Mouse (Mus musculus) forebrain, embryonic 13.5 days (tissue): ENCODE results near the gene Atg10. TPM values are rescaled to one million over a fixed set of nuclear protein-coding genes. Genes with fewer than 3 reads are reported as not detected.

Experiments used
- ATAC-seq: fragments of 200-750 bp; cut with Nextera tagmentation; 2 replicates; pipeline ENCODE4 v1.8.0; 2017
- H3K27ac ChIP-seq: fragments of 300-500 bp; sonication (generic); 2 replicates; pipeline ENCODE4 v1.5.1; 2015; ENCODE audit warnings: inconsistent platforms, mild to moderate bottlenecking, moderate library complexity
- H3K27me3 ChIP-seq: fragments of 300-500 bp; sonication (generic); 2 replicates; pipeline ENCODE4 v1.6.1; 2015; ENCODE audit warnings: mild to moderate bottlenecking, inconsistent platforms
- H3K36me3 ChIP-seq: fragments of 300-500 bp; sonication (generic); 2 replicates; pipeline ENCODE4 v1.6.1; 2015; ENCODE audit warnings: mild to moderate bottlenecking, inconsistent platforms; ENCODE audit not compliant: poor library complexity, severe bottlenecking
- H3K4me1 ChIP-seq: fragments of 300-500 bp; sonication (generic); 2 replicates; pipeline ENCODE4 v1.6.1; 2015; ENCODE audit warnings: inconsistent platforms
- H3K4me2 ChIP-seq: fragments of 300-500 bp; sonication (generic); 2 replicates; pipeline ENCODE4 v1.6.1; 2015; ENCODE audit warnings: inconsistent platforms, mild to moderate bottlenecking, moderate library complexity
- H3K4me3 ChIP-seq: fragments of 300-500 bp; sonication (generic); 2 replicates; pipeline ENCODE4 v1.5.1; 2015; ENCODE audit warnings: mild to moderate bottlenecking, inconsistent platforms
- H3K9ac ChIP-seq: fragments of 300-500 bp; sonication (generic); 2 replicates; pipeline ENCODE4 v1.6.1; 2015; ENCODE audit warnings: mild to moderate bottlenecking, inconsistent platforms
- H3K9me3 ChIP-seq: fragments of 300-500 bp; sonication (generic); replicated peaks from 2 replicates; pipeline ENCODE4 v1.6.1; 2016; ENCODE audit warnings: inconsistent platforms
- WGBS: fragments of 180-500 bp; shearing (Covaris S2); methylation state at CpG from one replicate; pipeline ENCODE4 v1.1.7; 2015; 5-methylcytosine and 5-hydroxymethylcytosine counted together
- polyA plus RNA-seq: library from polyadenylated mRNA; unstranded; fragments of >200 nt; fragmentation: Nextera tagmentation; extraction: Ambion mirVana; gene quantifications from 2 replicates; pipeline ENCODE4 v1.2.1, GENCODE M21; 2015

Gene Atg10
- polyA plus RNA-seq, 1 experiment from 2014 or later: 16.0 TPM

DNA sequence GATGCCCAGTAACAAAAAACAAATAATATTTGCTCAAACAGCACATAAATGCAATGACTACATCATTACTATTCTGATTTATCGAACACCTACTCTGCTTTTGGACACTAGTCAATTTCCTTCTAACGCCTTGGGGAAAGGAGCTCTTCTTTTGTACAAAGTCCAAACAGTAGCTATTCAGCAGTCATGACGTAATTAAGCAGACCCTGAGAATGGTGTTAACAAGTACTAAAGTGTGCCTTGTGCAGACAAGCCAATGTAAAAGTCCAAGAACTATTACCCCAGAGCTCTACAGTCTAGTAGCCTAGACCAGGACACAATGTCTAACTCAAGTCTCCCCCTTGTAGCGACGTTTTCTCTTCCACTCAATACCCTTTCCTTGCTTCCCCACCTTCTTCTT, 67.5 kb downstream of the Atg10 start:
- no peaks in the 10 kb centered on the region for H3K36me3 ChIP-seq
- WGBS: 56% methylated on average over 5 of the region's 5 CpGs
- no peak overlapping the region for H3K4me3 ChIP-seq
- no peak overlapping the region for H3K27ac ChIP-seq
- H3K9me3 ChIP-seq: no peaks in the 10 kb centered on the region
- no peak overlapping the region for H3K9ac ChIP-seq
- H3K4me2 ChIP-seq: no peak overlapping the region
- ATAC-seq: 0 out of 2 replicates have a peak, but pooled peaks have one; percentile 46
- no peaks in the 10 kb centered on the region for H3K27me3 ChIP-seq
- H3K4me1 ChIP-seq: peaks cover 4% of the 10 kb centered on the region; the same call in 1 of the 2 replicates

GRCm38 (mm10) chr13:91155429-91156207, 68.2 kb downstream of the Atg10 start:
- peak; percentile 62 for ATAC-seq
- no peak overlapping the region for H3K4me3 ChIP-seq
- H3K9ac ChIP-seq: no peak overlapping the region
- no peak overlapping the region for H3K4me2 ChIP-seq
- H3K27me3 ChIP-seq: no peaks in the 10 kb centered on the region
- no peaks in the 10 kb centered on the region for H3K9me3 ChIP-seq
- no peak overlapping the region for H3K27ac ChIP-seq
- H3K4me1 ChIP-seq: peaks cover 4% of the 10 kb centered on the region; the same call in 1 of the 2 replicates
- WGBS: 68% methylated on average over 4 of the region's 4 CpGs
- no peaks in the 10 kb centered on the region for H3K36me3 ChIP-seq

DNA sequence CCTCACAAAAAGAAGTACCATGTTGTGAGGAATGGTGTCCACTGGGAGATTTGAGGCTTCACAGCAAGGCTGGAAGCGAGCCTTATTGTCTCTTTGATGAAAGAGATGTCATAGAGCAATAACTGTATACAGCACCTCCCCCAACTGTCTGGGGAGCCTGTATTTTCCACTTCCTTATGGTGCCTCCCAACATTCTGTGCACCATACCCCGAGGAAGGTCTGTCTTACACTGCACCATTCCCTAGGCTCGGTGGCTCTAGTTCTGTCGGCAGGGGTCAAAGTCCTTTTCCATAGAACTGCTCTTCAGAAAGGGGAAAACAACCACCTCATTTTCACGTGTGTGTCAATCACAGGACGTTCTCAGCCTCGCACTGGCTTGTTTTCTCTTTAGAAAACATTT, 69.1 kb downstream of the Atg10 start:
- no peak for ATAC-seq

DNA sequence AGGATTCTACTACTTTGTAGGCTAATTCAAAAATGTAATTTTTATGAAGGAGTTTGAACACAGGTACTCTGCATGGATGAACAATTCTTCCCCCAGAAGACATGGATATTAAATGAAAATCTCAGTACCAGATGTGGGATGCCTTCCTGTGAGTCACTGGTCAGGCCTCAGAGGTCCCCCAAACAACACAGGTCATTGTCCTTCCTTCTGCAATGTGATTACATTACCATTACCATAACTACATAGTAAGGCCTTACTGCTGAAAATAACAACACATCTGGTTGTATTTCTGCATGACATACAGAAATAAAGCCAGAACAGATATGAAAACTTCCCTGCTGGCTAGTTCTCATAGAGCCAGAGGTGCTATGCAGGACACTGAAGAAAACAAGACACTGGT, 87.4 kb downstream of the Atg10 start:
- Histone ChIP-seq H3K4me2 (no peak overlapping the region), H3K9ac (no peak overlapping the region), H3K4me3 (no peak overlapping the region), H3K4me1 (no peaks in the 10 kb centered on the region), H3K9me3 (no peaks in the 10 kb centered on the region), H3K27ac (no peak overlapping the region), H3K27me3 (no peaks in the 10 kb centered on the region), H3K36me3 (no peaks in the 10 kb centered on the region)
- ATAC-seq: no peak

More for the DNA sequence above, 69.1 kb downstream of the Atg10 start:
- H3K9me3 ChIP-seq: no peaks in the 10 kb centered on the region
- no peak overlapping the region for H3K9ac ChIP-seq
- H3K27me3 ChIP-seq: no peaks in the 10 kb centered on the region
- H3K36me3 ChIP-seq: no peaks in the 10 kb centered on the region
- H3K27ac ChIP-seq: no peak overlapping the region
- no peak overlapping the region for H3K4me2 ChIP-seq
- no peak overlapping the region for H3K4me3 ChIP-seq
- H3K4me1 ChIP-seq: peaks cover 4% of the 10 kb centered on the region; the same call in 1 of the 2 replicates
- 76% methylated on average over 7 of the region's 7 CpGs for WGBS

DNA sequence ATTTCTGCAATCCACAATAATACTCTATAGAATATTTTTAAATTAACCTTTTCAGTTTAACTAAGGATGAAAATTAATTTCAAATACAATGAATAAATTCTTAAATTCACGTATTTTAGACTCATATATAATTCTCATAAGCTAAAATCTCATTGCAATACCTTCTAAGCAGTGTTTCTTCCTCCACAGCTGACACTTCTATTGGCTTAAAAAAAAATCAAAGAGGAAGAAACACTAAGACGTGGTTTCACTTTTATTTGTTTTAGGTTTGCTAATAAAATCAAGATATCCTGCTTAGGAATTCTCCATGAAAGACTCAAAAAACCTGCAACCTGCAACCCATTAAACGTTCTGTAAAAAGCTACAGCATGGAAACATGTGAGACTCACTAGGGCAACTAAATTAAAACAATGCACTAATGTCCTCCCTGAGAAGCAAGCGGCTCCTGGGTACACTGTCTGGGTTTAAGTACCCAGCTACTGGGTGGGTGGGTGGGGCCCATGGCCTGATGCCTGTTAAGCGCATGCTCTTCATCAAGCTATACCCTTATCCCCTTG, 90.4 kb downstream of the Atg10 start:
- WGBS: 78% methylated on average over 5 of the region's 5 CpGs
- no peak overlapping the region for H3K4me3 ChIP-seq
- no peak overlapping the region for H3K9ac ChIP-seq
- H3K36me3 ChIP-seq: no peaks in the 10 kb centered on the region
- ATAC-seq: no peak
- no peaks in the 10 kb centered on the region for H3K27me3 ChIP-seq
- no peaks in the 10 kb centered on the region for H3K9me3 ChIP-seq
- H3K4me1 ChIP-seq: peaks cover 8% of the 10 kb centered on the region
- H3K27ac ChIP-seq: no peak overlapping the region
- H3K4me2 ChIP-seq: no peak overlapping the region

GRCm38 (mm10) chr13:91129071-91129470, 94.7 kb downstream of the Atg10 start:
- H3K9me3 ChIP-seq: no peaks in the 10 kb centered on the region
- no peak overlapping the region for H3K9ac ChIP-seq
- WGBS: 39% methylated on average over 7 of the region's 7 CpGs

DNA sequence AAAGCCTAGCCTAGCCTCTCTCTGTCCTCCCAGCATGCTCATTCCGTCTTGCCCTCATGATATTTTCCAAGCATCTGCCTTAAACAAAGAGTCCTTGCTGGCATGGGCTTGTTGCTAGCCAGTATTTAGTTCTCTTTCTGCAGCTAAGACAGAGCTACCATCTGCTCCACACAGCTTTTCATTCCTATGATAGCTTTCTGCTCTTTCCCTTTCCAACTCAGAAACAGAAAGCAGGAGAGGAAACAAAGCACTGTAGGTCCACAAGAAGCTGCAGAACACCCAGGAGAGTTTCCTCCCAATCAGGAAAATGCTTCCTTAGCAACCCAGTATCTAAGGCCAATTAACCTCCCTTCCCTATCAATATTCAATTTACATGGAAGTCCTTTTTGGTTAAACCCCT, 95.2 kb downstream of the Atg10 start:
- H3K27me3 ChIP-seq: no peaks in the 10 kb centered on the region
- 11% methylated on average over 1 of the region's 1 CpGs for WGBS
- H3K4me1 ChIP-seq: peaks cover 9% of the 10 kb centered on the region
- no peaks in the 10 kb centered on the region for H3K9me3 ChIP-seq
- H3K27ac ChIP-seq: peak overlapping the region; percentile 60
- no peak overlapping the region for H3K9ac ChIP-seq
- H3K36me3 ChIP-seq: no peaks in the 10 kb centered on the region
- no peak overlapping the region for H3K4me2 ChIP-seq
- ATAC-seq: peak; percentile 84
- H3K4me3 ChIP-seq: no peak overlapping the region

More at GRCm38 (mm10) chr13:91129071-91129470, 94.7 kb downstream of the Atg10 start:
- H3K4me3 ChIP-seq: no peak overlapping the region
- no peaks in the 10 kb centered on the region for H3K36me3 ChIP-seq
- H3K4me1 ChIP-seq: peaks cover 9% of the 10 kb centered on the region
- no peaks in the 10 kb centered on the region for H3K27me3 ChIP-seq
- peak overlapping the region; percentile 60 for H3K27ac ChIP-seq
- ATAC-seq: peak; percentile 52
- H3K4me2 ChIP-seq: no peak overlapping the region

DNA sequence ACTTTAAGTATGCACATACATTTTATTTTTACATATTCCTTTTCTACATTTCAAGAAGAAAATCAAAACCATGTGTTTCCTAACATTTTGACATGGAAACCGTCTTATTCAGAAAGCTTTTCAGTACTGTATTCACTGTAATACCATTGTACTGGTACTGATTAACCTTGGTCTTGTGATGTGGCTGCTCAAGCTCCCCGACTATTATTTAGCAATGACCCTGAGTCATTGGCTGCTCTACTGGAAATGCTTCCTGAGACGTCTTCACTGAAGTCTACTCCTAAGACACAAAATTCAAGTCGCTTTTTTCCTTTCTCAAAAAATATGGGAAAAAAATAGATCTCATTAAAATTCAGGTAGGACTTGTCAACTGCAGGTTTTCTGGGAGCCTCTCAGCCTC, 105.6 kb downstream of the Atg10 start:
- WGBS: 85% methylated on average over 4 of the region's 4 CpGs
- no peaks in the 10 kb centered on the region for H3K27me3 ChIP-seq
- H3K4me1 ChIP-seq: no peaks in the 10 kb centered on the region
- no peaks in the 10 kb centered on the region for H3K9me3 ChIP-seq
- H3K27ac ChIP-seq: no peak overlapping the region
- no peak overlapping the region for H3K4me2 ChIP-seq
- no peak overlapping the region for H3K4me3 ChIP-seq
- no peaks in the 10 kb centered on the region for H3K36me3 ChIP-seq
- no peak for ATAC-seq
- H3K9ac ChIP-seq: no peak overlapping the region

DNA sequence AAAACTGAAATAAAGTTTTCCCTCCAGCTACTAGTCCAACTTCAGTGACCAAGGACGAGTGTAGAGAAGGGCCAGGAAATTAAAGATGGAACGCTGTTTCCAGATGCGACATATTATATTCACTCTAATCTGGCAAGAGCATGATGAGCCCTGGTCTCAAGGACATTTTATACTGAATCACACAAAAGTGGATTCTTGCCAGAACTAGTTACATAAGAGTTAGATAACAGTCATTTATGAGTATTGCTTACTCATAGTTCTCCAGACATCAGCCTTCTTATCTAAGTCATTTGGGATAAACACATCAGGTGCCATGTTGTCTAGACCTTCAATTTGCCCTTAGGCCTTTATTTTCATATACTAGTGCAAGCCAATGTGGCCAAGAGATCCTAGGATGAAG, 108.9 kb downstream of the Atg10 start:
- Histone ChIP-seq H3K27ac (no peak overlapping the region), H3K36me3 (no peaks in the 10 kb centered on the region), H3K4me2 (no peak overlapping the region), H3K27me3 (no peaks in the 10 kb centered on the region), H3K4me3 (no peak overlapping the region), H3K9ac (no peak overlapping the region), H3K9me3 (no peaks in the 10 kb centered on the region), H3K4me1 (no peaks in the 10 kb centered on the region)
- no peak for ATAC-seq
- WGBS: 92% methylated on average over 3 of the region's 3 CpGs

DNA sequence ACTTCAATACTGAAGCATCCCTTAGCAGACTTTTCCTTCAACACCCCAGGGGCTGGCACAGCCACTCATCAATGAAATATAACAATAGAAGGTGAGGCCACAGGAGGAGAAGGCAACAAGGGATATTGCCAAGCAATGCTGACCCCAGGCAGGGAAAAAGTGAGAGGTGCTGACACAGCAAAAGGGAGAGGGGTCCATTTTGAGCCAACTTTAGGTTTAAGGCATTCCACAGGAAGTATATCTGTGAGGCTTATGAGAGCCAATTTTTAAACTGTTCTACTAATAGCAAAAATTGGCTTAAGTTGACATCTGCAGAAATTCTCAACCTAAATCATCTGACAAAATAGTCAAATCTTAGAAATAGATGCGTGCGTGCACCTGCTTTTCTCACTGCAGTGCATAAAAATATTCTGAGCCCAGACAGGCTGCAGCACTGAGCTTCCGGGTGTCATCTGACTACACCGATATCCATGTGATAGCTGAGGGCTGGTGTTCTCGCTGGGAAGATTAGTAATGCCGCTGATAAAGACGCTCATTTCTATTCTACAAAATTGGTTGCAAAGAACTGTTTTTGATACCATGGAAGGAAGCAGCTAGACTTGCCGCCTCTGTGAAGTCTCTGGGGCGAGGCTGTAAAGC, 116.3 kb downstream of the Atg10 start:
- WGBS: 92% methylated on average over 9 of the region's 9 CpGs
- H3K9ac ChIP-seq: no peak overlapping the region

GRCm38 (mm10) chr13:91102238-91102637, 121.5 kb downstream of the Atg10 start:
- H3K36me3 ChIP-seq: no peaks in the 10 kb centered on the region
- WGBS: 84% methylated on average over 3 of the region's 3 CpGs
- H3K4me2 ChIP-seq: no peak overlapping the region
- no peaks in the 10 kb centered on the region for H3K4me1 ChIP-seq
- H3K4me3 ChIP-seq: no peak overlapping the region
- H3K9me3 ChIP-seq: no peaks in the 10 kb centered on the region
- H3K27me3 ChIP-seq: no peaks in the 10 kb centered on the region
- H3K9ac ChIP-seq: no peak overlapping the region
- no peak overlapping the region for H3K27ac ChIP-seq
- ATAC-seq: no peak

More for the DNA sequence above, 116.3 kb downstream of the Atg10 start:
- Histone ChIP-seq H3K4me3 (no peak overlapping the region), H3K27ac (no peak overlapping the region), H3K4me2 (no peak overlapping the region), H3K27me3 (no peaks in the 10 kb centered on the region), H3K4me1 (no peaks in the 10 kb centered on the region), H3K9me3 (no peaks in the 10 kb centered on the region), H3K36me3 (no peaks in the 10 kb centered on the region)
- no peak for ATAC-seq

DNA sequence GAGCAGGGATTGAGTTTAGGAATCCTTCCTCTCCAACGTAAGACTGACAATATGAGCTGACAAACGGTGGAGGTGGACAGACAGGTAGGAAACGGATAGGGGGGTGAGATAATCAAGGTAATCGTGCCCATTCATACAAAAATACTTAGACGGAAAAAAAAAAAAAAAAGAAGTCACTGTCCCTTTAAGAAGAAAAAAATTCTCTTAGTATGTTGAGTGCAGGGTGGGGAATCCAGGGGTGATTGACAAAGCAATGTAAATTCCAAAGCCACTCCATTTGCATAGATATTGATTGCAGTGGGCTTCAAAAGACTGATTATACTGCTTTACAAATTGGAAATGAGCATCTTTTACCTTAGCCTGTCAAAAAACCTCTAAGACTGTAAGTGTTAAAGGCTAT, 123.4 kb downstream of the Atg10 start:
- Histone ChIP-seq H3K27ac (no peak overlapping the region), H3K4me1 (no peaks in the 10 kb centered on the region), H3K4me2 (no peak overlapping the region), H3K27me3 (no peaks in the 10 kb centered on the region), H3K36me3 (no peaks in the 10 kb centered on the region), H3K9ac (no peak overlapping the region), H3K9me3 (no peaks in the 10 kb centered on the region), H3K4me3 (no peak overlapping the region)
- WGBS: 80% methylated on average over 5 of the region's 5 CpGs
- no peak for ATAC-seq
